Mouse (Mus musculus): ENCODE measurements around the gene Gdpgp1.

DNA sequence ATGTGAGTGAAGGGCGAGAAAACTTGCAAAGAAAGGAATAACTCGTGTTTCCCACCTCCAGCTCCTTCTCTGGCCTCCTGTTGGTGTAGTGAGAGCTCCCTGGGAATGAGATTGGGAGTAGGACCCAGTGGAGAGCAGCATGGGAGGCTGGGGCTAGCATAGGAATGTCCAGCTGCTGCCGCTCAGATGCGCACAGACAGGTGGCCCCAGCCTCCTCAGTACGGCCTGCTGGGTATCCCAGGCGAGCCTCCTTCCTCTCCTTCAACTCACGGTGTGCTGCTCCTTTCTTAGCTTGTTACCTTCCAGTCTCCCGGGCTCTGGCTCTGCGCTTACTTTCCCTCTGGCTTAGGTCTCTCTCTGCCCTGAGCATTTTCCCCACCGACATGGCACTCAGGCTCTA is 47.4 kb downstream of the Gdpgp1 start:
- no peak for TF ChIP-seq POLR2A (IDR thresholded peaks at IDR 0.05; ENCODE audit: insufficient read length, low read depth)
- TF ChIP-seq TCF3 (IDR thresholded peaks at IDR 0.05; ENCODE audit: insufficient read length, low read depth): no peak
- TF ChIP-seq CEBPB (IDR thresholded peaks at IDR 0.05; ENCODE audit: insufficient read depth, poor library complexity, severe bottlenecking): no peak
- no peak for TF ChIP-seq USF1 (IDR thresholded peaks at IDR 0.05; ENCODE audit: low read depth)
- no peak for TF ChIP-seq E2F4 (IDR thresholded peaks at IDR 0.05; ENCODE audit: insufficient read depth)
- no peak for TF ChIP-seq TCF12 (IDR thresholded peaks at IDR 0.05; ENCODE audit: insufficient read depth, poor library complexity, severe bottlenecking)
- TF ChIP-seq MYOG (IDR thresholded peaks at IDR 0.05; ENCODE audit: control insufficient read depth in 1 of 3, insufficient read depth in 1 of 3, insufficient read length in 2 of 3, low read depth in 2 of 3): peak in 2 of 3 experiments; percentile 68 to 80
- no peak for TF ChIP-seq MAX (IDR thresholded peaks at IDR 0.05; ENCODE audit: low read depth)
- TF ChIP-seq POLR2AphosphoS2 (IDR thresholded peaks at IDR 0.05; ENCODE audit: insufficient read length, low read depth): no peak
- no peak for TF ChIP-seq REST (IDR thresholded peaks at IDR 0.05; ENCODE audit: insufficient read depth, insufficient read length)
- peak in 2 of 3 experiments; percentile 82 for TF ChIP-seq MYOD1 (IDR thresholded peaks at IDR 0.05; ENCODE audit: control insufficient read depth in 1 of 3, insufficient read length in 2 of 3, low read depth in 2 of 3)
